28 mouse cellular contexts compared by ENCODE assay signal in genomic region chr9:37808456-37808855, GRCm38 (mm10). TPM values are rescaled to one million over a fixed set of nuclear protein-coding genes. Genes with fewer than 3 reads are reported as not detected.
A peak's percentile ranks its signal among the peaks of the same experiment; 100 is the strongest.
DNase-seq lines count a peak whose midpoint lies in the region; ATAC-seq and TF ChIP-seq lines count a peak whose summit lies in the region.
"Had no signal": no experiment of that assay in that cellular context is flagged by ENCODE, and none has a peak within 500 bp of the region (broad histone marks: within the 10 kb centered on the region; RNA-seq: fewer than 3 reads in every experiment).

No protein-coding gene starts in this region.

- ATAC-seq in granulocyte monocyte progenitor cell, adult 5-6 weeks (replicated peaks; ENCODE audit: poor library complexity, severe bottlenecking) = no peak; the same call in 1 of the 2 replicates
- ATAC-seq: inflammation-experienced regulatory T-cells, adult 6 months had no signal

- peak overlapping the region; percentile 3; the same call in 1 of the 2 replicates for H3K27ac ChIP-seq in embryonic fibroblast, embryonic 13.5 days (ENCODE audit: insufficient read depth, low read length)
- H3K27ac ChIP-seq: embryonic facial prominence, embryonic 13.5 days; forebrain, embryonic 10.5 days; heart, embryonic 15.5 days; hindbrain, embryonic 13.5 days; layer of hippocampus, adult 2 months; limb, embryonic 13.5 days; liver, embryonic 13.5 days; macrophage; midbrain, embryonic 12.5 days; neural tube, embryonic 15.5 days had no signal

- no peak for TF ChIP-seq CTCF in embryonic fibroblast, embryonic 13.5 days (IDR thresholded peaks at IDR 0.05; ENCODE audit: borderline replicate concordance, insufficient read depth, low read length)

- peaks cover 5% of the 10 kb centered on the region; the same call in 1 of the 2 replicates for H3K4me1 ChIP-seq in embryonic fibroblast, embryonic 13.5 days (ENCODE audit: control insufficient read depth, insufficient read depth, low read length)
- H3K4me1 ChIP-seq: embryonic facial prominence, embryonic 13.5 days; forebrain, embryonic 10.5 days; hindbrain, embryonic 13.5 days; limb, embryonic 13.5 days; liver, embryonic 13.5 days; midbrain, embryonic 12.5 days; neural tube, embryonic 15.5 days had no signal

- peak; percentile 7 for DNase-seq in ovary, adult 18-20 months (ENCODE audit: low spot score)
- no peak for DNase-seq in ovary, postnatal 14 days (ENCODE audit: low spot score)
- DNase-seq in adipocyte (ENCODE audit: low spot score) = peak; percentile 46
- DNase-seq in thymus, postnatal 36 days = no peak
- DNase-seq in retina, embryonic 14.5 days (ENCODE audit: low spot score) = no peak
- DNase-seq: cerebellum, adult 9-10 months; heart, adult 11 months; kidney, adult 8-10 months; layer of hippocampus, postnatal 36 days; liver, embryonic 13.5 days; lung, embryonic 14.5 days; retina, postnatal 1 day; thymus, postnatal 14 days had no signal

- TF ChIP-seq POLR2A in embryonic fibroblast, embryonic 13.5 days (IDR thresholded peaks at IDR 0.05; ENCODE audit: low read depth, low read length) = no peak

- no peak overlapping the region for H3K4me3 ChIP-seq in embryonic fibroblast, embryonic 13.5 days (ENCODE audit: insufficient read depth, low read length)
- H3K4me3 ChIP-seq: embryonic facial prominence, embryonic 13.5 days; forebrain, embryonic 10.5 days; heart, embryonic 15.5 days; hindbrain, embryonic 13.5 days; layer of hippocampus, adult 2 months; limb, embryonic 13.5 days; liver, embryonic 13.5 days; midbrain, embryonic 12.5 days; neural tube, embryonic 15.5 days had no signal

RNA-seq across cellular contexts. Expression of gene Olfr876, which starts 5.6 kb away (rescaled TPM):
- polyA plus RNA-seq in embryonic fibroblast, embryonic 13.5 days (2011; ENCODE audit: insufficient read length, low read depth, missing spikeins) = not detected in 2 replicates
- not detected in 2 replicates for total RNA-seq in granulocyte monocyte progenitor cell, adult 5-6 weeks (2014; fragmentation: Nextera tagmentation)
- total RNA-seq in granulocyte monocyte progenitor cell, adult 5-6 weeks (2017) = not detected in 2 replicates
- total RNA-seq: CH12.LX; gastrocnemius, adult 18-20 months; layer of hippocampus, adult 2 months; layer of hippocampus, postnatal 36 days; left cerebral cortex, postnatal 14 days had no signal
- polyA plus RNA-seq: embryonic facial prominence, embryonic 13.5 days; forebrain, embryonic 10.5 days; heart, embryonic 15.5 days; hindbrain, embryonic 13.5 days; inflammation-experienced regulatory T-cells, adult 6 months; limb, embryonic 13.5 days; liver, embryonic 13.5 days; lung, embryonic 14.5 days; macrophage; midbrain, embryonic 12.5 days; neural tube, embryonic 15.5 days had no signal

RNA-seq across cellular contexts. Expression of gene Olfr875, which starts 36.8 kb away (rescaled TPM):
- not detected in 2 replicates for polyA plus RNA-seq in embryonic fibroblast, embryonic 13.5 days (2011; ENCODE audit: insufficient read length, low read depth, missing spikeins)
- total RNA-seq in granulocyte monocyte progenitor cell, adult 5-6 weeks (2014; fragmentation: Nextera tagmentation) = not detected in 2 replicates
- total RNA-seq in granulocyte monocyte progenitor cell, adult 5-6 weeks (2017) = not detected in 2 replicates
- total RNA-seq: CH12.LX; gastrocnemius, adult 18-20 months; layer of hippocampus, adult 2 months; layer of hippocampus, postnatal 36 days; left cerebral cortex, postnatal 14 days had no signal
- polyA plus RNA-seq: embryonic facial prominence, embryonic 13.5 days; forebrain, embryonic 10.5 days; heart, embryonic 15.5 days; hindbrain, embryonic 13.5 days; inflammation-experienced regulatory T-cells, adult 6 months; limb, embryonic 13.5 days; liver, embryonic 13.5 days; lung, embryonic 14.5 days; macrophage; midbrain, embryonic 12.5 days; neural tube, embryonic 15.5 days had no signal

RNA-seq across cellular contexts. Expression of gene Olfr877, which starts 45.6 kb away (rescaled TPM):
- polyA plus RNA-seq in embryonic fibroblast, embryonic 13.5 days (2011; ENCODE audit: insufficient read length, low read depth, missing spikeins) = not detected in 2 replicates
- total RNA-seq in granulocyte monocyte progenitor cell, adult 5-6 weeks (2014; fragmentation: Nextera tagmentation) = not detected in 2 replicates
- total RNA-seq in granulocyte monocyte progenitor cell, adult 5-6 weeks (2017) = not detected in 2 replicates
- total RNA-seq: CH12.LX; gastrocnemius, adult 18-20 months; layer of hippocampus, adult 2 months had no signal
- polyA plus RNA-seq: embryonic facial prominence, embryonic 13.5 days; forebrain, embryonic 10.5 days; heart, embryonic 15.5 days; hindbrain, embryonic 13.5 days; limb, embryonic 13.5 days; liver, embryonic 13.5 days; lung, embryonic 14.5 days; macrophage; midbrain, embryonic 12.5 days; neural tube, embryonic 15.5 days had no signal

Comparison
In these comparisons a context has a peak if more than half of its experiments do, and no peak if none do; other contexts are left out.
1. DNase-seq: peak in ovary, adult 18-20 months (single experiment) and adipocyte (single experiment); none in ovary, postnatal 14 days (single experiment), thymus, postnatal 36 days (0 of 2) and retina, embryonic 14.5 days (single experiment).